Mouse (Mus musculus) layer of hippocampus, postnatal 25 days (tissue): Measurements from ENCODE around the gene Ube2g1. TPM values are rescaled to one million over a fixed set of nuclear protein-coding genes. Genes with fewer than 3 reads are reported as not detected.
A peak's percentile ranks its signal among the peaks of the same experiment; 100 is the strongest.

Experiments used
- DNase-seq, 2 experiments: peaks; one replicate each; pipeline ENCODE4 v3.0.0; 2022; ENCODE audit warnings: mixed read lengths in 2 of 2, low spot score in 1 of 2; ENCODE audit errors: extremely low spot score in 1 of 2
- total RNA-seq, 2 experiments: library from RNA; stranded (reverse); gene quantifications; 2 replicates each; pipeline ENCODE4 v1.2.3; 2021

The Ube2g1 gene
- total RNA-seq: 10 to 100 TPM; 45.6 to 49.2 TPM

GRCm38 (mm10) chr11:72606694-72607407 lies at the start of gene Ube2g1:
Ube2g1 (plus strand) TSS chr11:72607283.
- DNase-seq: peak; percentile 86 to 96

- DNase-seq: no peak
Measured at GRCm38 (mm10) chr11:72558155-72558554, 48.9 kb upstream of the Ube2g1 start.

- no peak for DNase-seq
Measured at GRCm38 (mm10) chr11:72560661-72561060, 46.4 kb upstream of the Ube2g1 start.

GRCm38 (mm10) chr11:72564232-72564807 lies 42.8 kb upstream of the Ube2g1 start:
- no peak for DNase-seq

- DNase-seq: no peak
Measured at GRCm38 (mm10) chr11:72566304-72566703, 40.8 kb upstream of the Ube2g1 start.

GRCm38 (mm10) chr11:72566816-72567338 lies 40.2 kb upstream of the Ube2g1 start:
- DNase-seq: peak; percentile 27 to 45

- DNase-seq: no peak
Measured at GRCm38 (mm10) chr11:72569051-72569450, 38.0 kb upstream of the Ube2g1 start.

GRCm38 (mm10) chr11:72569671-72570318 lies 37.3 kb upstream of the Ube2g1 start:
- no peak for DNase-seq

GRCm38 (mm10) chr11:72570319-72570979 lies 36.6 kb upstream of the Ube2g1 start:
- peak; percentile 67 to 89 for DNase-seq

GRCm38 (mm10) chr11:72573819-72574218 lies 33.3 kb upstream of the Ube2g1 start:
- DNase-seq: no peak

- no peak for DNase-seq
Measured at GRCm38 (mm10) chr11:72576111-72576465, 31.0 kb upstream of the Ube2g1 start.

- no peak for DNase-seq
Measured at GRCm38 (mm10) chr11:72576466-72577351, 30.4 kb upstream of the Ube2g1 start.

GRCm38 (mm10) chr11:72578471-72578870 lies 28.6 kb upstream of the Ube2g1 start:
- no peak for DNase-seq

GRCm38 (mm10) chr11:72581609-72582447 lies 25.3 kb upstream of the Ube2g1 start:
- no peak for DNase-seq

GRCm38 (mm10) chr11:72582448-72582705 lies 24.7 kb upstream of the Ube2g1 start:
- DNase-seq: no peak

GRCm38 (mm10) chr11:72583092-72583491 lies 24.0 kb upstream of the Ube2g1 start:
- no peak for DNase-seq

GRCm38 (mm10) chr11:72586570-72586969 lies 20.5 kb upstream of the Ube2g1 start:
- no peak for DNase-seq

- DNase-seq: no peak
Measured at GRCm38 (mm10) chr11:72587537-72588233, 19.4 kb upstream of the Ube2g1 start.
